Mouse (Mus musculus) intestine, postnatal 0 days (tissue): ENCODE measurements around the gene Serinc5. TPM values are rescaled to one million over a fixed set of nuclear protein-coding genes. Genes with fewer than 3 reads are reported as not detected.
"Not testable (repeated sequence)": the region's sequence is repeated elsewhere in the genome, so short reads cannot be mapped to it uniquely, and the experiment has no call there.

ENCODE experiments used
- ATAC-seq: fragments of 200-750 bp; cut with Nextera tagmentation; 2 replicates; pipeline ENCODE4 v1.8.0; 2017; ENCODE audit warnings: mild to moderate bottlenecking, moderate TSS enrichment, moderate library complexity
- H3K27ac ChIP-seq: fragments of 300-500 bp; sonication (generic); 2 replicates; pipeline ENCODE4 v1.5.1; 2014; ENCODE audit warnings: mild to moderate bottlenecking, low read depth, low read length, moderate library complexity
- H3K27me3 ChIP-seq: fragments of 300-500 bp; sonication (generic); replicated peaks from 2 replicates; pipeline ENCODE4 v1.6.1; 2014; ENCODE audit warnings: low read length, mixed read lengths; ENCODE audit not compliant: control insufficient read depth, insufficient read depth
- H3K36me3 ChIP-seq: fragments of 300-500 bp; sonication (generic); 2 replicates; pipeline ENCODE4 v1.6.1; 2014; ENCODE audit warnings: mild to moderate bottlenecking, moderate library complexity; ENCODE audit not compliant: control insufficient read depth, insufficient read depth
- H3K4me1 ChIP-seq: fragments of 300-500 bp; sonication (generic); replicated peaks from 2 replicates; pipeline ENCODE4 v1.6.1; 2014; ENCODE audit warnings: antibody characterized with exemption, low read length, mixed read lengths; ENCODE audit not compliant: control insufficient read depth, insufficient read depth
- H3K4me2 ChIP-seq: fragments of 300-500 bp; sonication (generic); replicated peaks from 2 replicates; pipeline ENCODE4 v1.6.1; 2014; ENCODE audit warnings: low read depth, mild to moderate bottlenecking, moderate library complexity
- H3K4me3 ChIP-seq: fragments of 300-500 bp; sonication (generic); 2 replicates; pipeline ENCODE4 v1.5.1; 2014; ENCODE audit warnings: low read depth, low read length
- H3K9ac ChIP-seq: fragments of 300-500 bp; sonication (generic); 2 replicates; pipeline ENCODE4 v1.6.1; 2014; ENCODE audit warnings: mild to moderate bottlenecking, low read depth, low read length
- H3K9me3 ChIP-seq: fragments of 300-500 bp; sonication (generic); 2 replicates; pipeline ENCODE4 v1.6.1; 2016; ENCODE audit warnings: mixed run types; ENCODE audit not compliant: control insufficient read depth
- CTCF ChIP-seq: sonication (generic); IDR thresholded peaks from 2 replicates; pipeline ENCODE4 v1.5.1; 2016; ENCODE audit warnings: low read depth, mild to moderate bottlenecking, control low read depth, antibody characterized with exemption, moderate library complexity
- WGBS: fragments of 180-500 bp; shearing (Covaris S2); extraction: QIAGEN DNeasy Blood & Tissue Kit; methylation state at CpG from one replicate; pipeline ENCODE4 v1.1.7; 2014; 5-methylcytosine and 5-hydroxymethylcytosine counted together
- polyA plus RNA-seq: library from polyadenylated mRNA; unstranded; fragments of >200 nt; fragmentation: Nextera tagmentation; extraction: Ambion mirVana; gene quantifications from 2 replicates; pipeline ENCODE4 v1.2.1, GENCODE M21; 2015

The Serinc5 gene
- polyA plus RNA-seq, 1 experiment from 2014 or later = 10.8 TPM

- Histone ChIP-seq H3K4me1 (no peaks in the 10 kb centered on the region; the same call in 1 of the 2 replicates), H3K4me2 (no peak overlapping the region), H3K9ac (no peak overlapping the region), H3K4me3 (no peak overlapping the region), H3K27ac (no peak overlapping the region), H3K27me3 (no peaks in the 10 kb centered on the region), H3K36me3 (no peaks in the 10 kb centered on the region), H3K9me3 (no peaks in the 10 kb centered on the region)
- TF ChIP-seq CTCF = no peak
- WGBS = 56% methylated on average over 4 of the region's 4 CpGs
- no peak for ATAC-seq
These were observed 66.8 kb downstream of the Serinc5 start for GRCm38 (mm10) chr13:92677656-92678055.

- Histone ChIP-seq H3K4me2 (no peak overlapping the region), H3K9me3 (no peaks in the 10 kb centered on the region), H3K27ac (no peak overlapping the region), H3K4me1 (no peaks in the 10 kb centered on the region; the same call in 1 of the 2 replicates), H3K27me3 (no peaks in the 10 kb centered on the region), H3K9ac (no peak overlapping the region), H3K36me3 (no peaks in the 10 kb centered on the region), H3K4me3 (no peak overlapping the region)
- TF ChIP-seq CTCF = no peak
- 64% methylated on average over 7 of the region's 7 CpGs for WGBS
- no peak for ATAC-seq
These were observed 68.8 kb downstream of the Serinc5 start for GRCm38 (mm10) chr13:92679661-92680060.

- no peak overlapping the region for H3K9ac ChIP-seq
- no peak for TF ChIP-seq CTCF
- WGBS = 74% methylated on average over 2 of the region's 2 CpGs
These were observed 70.7 kb downstream of the Serinc5 start for GRCm38 (mm10) chr13:92681541-92681940.

GRCm38 (mm10) chr13:92682833-92683232 lies 71.9 kb downstream of the Serinc5 start:
- H3K9ac ChIP-seq = no peak overlapping the region
- H3K27me3 ChIP-seq = no peaks in the 10 kb centered on the region
- no peak overlapping the region for H3K4me3 ChIP-seq
- H3K4me1 ChIP-seq = no peaks in the 10 kb centered on the region
- H3K4me2 ChIP-seq = no peak overlapping the region
- no peak for ATAC-seq
- TF ChIP-seq CTCF = no peak
- H3K9me3 ChIP-seq = no peaks in the 10 kb centered on the region
- 73% methylated on average over 6 of the region's 6 CpGs for WGBS
- H3K27ac ChIP-seq = no peak overlapping the region
- H3K36me3 ChIP-seq = no peaks in the 10 kb centered on the region

More at GRCm38 (mm10) chr13:92681541-92681940, 70.7 kb downstream of the Serinc5 start:
- H3K36me3 ChIP-seq = no peaks in the 10 kb centered on the region
- no peak overlapping the region for H3K4me2 ChIP-seq
- H3K4me3 ChIP-seq = no peak overlapping the region
- H3K27ac ChIP-seq = no peak overlapping the region
- no peaks in the 10 kb centered on the region for H3K9me3 ChIP-seq
- no peak for ATAC-seq
- H3K4me1 ChIP-seq = no peaks in the 10 kb centered on the region
- H3K27me3 ChIP-seq = no peaks in the 10 kb centered on the region

- no peak for ATAC-seq
- no peak overlapping the region for H3K27ac ChIP-seq
- no peak overlapping the region for H3K4me3 ChIP-seq
- no peaks in the 10 kb centered on the region for H3K4me1 ChIP-seq
- H3K36me3 ChIP-seq = peaks cover 5% of the 10 kb centered on the region
- H3K9ac ChIP-seq = no peak overlapping the region
- H3K27me3 ChIP-seq = no peaks in the 10 kb centered on the region
- no peak overlapping the region for H3K4me2 ChIP-seq
- 69% methylated on average over 4 of the region's 4 CpGs for WGBS
- no peaks in the 10 kb centered on the region for H3K9me3 ChIP-seq
- TF ChIP-seq CTCF = no peak
These were observed 72.6 kb downstream of the Serinc5 start for GRCm38 (mm10) chr13:92683464-92683863.

GRCm38 (mm10) chr13:92684310-92684709 lies 73.4 kb downstream of the Serinc5 start:
- TF ChIP-seq CTCF = no peak
- 74% methylated on average over 4 of the region's 4 CpGs for WGBS
- Histone ChIP-seq H3K27ac (no peak overlapping the region), H3K4me3 (no peak overlapping the region), H3K27me3 (no peaks in the 10 kb centered on the region), H3K4me1 (no peaks in the 10 kb centered on the region), H3K9me3 (no peaks in the 10 kb centered on the region), H3K4me2 (no peak overlapping the region), H3K36me3 (peaks cover 8% of the 10 kb centered on the region), H3K9ac (no peak overlapping the region)
- ATAC-seq = no peak

GRCm38 (mm10) chr13:92685273-92685672 lies 74.4 kb downstream of the Serinc5 start:
- ATAC-seq = no peak
- no peaks in the 10 kb centered on the region for H3K4me1 ChIP-seq
- H3K9me3 ChIP-seq = no peaks in the 10 kb centered on the region
- no peak overlapping the region for H3K4me3 ChIP-seq
- TF ChIP-seq CTCF = no peak
- H3K4me2 ChIP-seq = no peak overlapping the region
- no peak overlapping the region for H3K9ac ChIP-seq
- no peaks in the 10 kb centered on the region for H3K27me3 ChIP-seq
- WGBS = 88% methylated on average over 4 of the region's 4 CpGs
- H3K27ac ChIP-seq = no peak overlapping the region
- peaks cover 8% of the 10 kb centered on the region for H3K36me3 ChIP-seq

GRCm38 (mm10) chr13:92687151-92687550 lies 76.3 kb downstream of the Serinc5 start:
- not testable (repeated sequence) for ATAC-seq, H3K4me3 ChIP-seq, H3K9me3 ChIP-seq, H3K4me1 ChIP-seq, H3K27me3 ChIP-seq, H3K27ac ChIP-seq, H3K9ac ChIP-seq, H3K4me2 ChIP-seq
- H3K36me3 ChIP-seq = peaks cover 20% of the 10 kb centered on the region
- WGBS = 82% methylated on average over 1 of the region's 1 CpGs
